Mouse (Mus musculus): ENCODE data around the gene Eno2. TPM values are rescaled to one million over a fixed set of nuclear protein-coding genes. Genes with fewer than 3 reads are reported as not detected.
A peak's percentile ranks its signal among the peaks of the same experiment; 100 is the strongest.

Eno2 gene
- total and polyA plus RNA-seq, 3 experiments, result 20.8 to 24.6 (median 23.6) TPM

- H3K9ac ChIP-seq (ENCODE audit: insufficient read depth, low read depth), result peak overlapping the region; percentile 95
- peaks cover 23% of the 10 kb centered on the region for H3K79me2 ChIP-seq (replicated peaks; ENCODE audit: control insufficient read depth, extremely low read depth, insufficient read depth, poor library complexity, severe bottlenecking)
- in situ Hi-C loops (cut with MboI; ENCODE audit: low pct_ligation_motif_present, low pct_unique_long_range_greater_than_20kb, low sequenced_read_pairs), result no loop called here
- H3K4me2 ChIP-seq (ENCODE audit: insufficient read depth, low read depth, poor library complexity, severe bottlenecking), result peak overlapping the region; percentile 68
- H3K36me3 ChIP-seq (replicated peaks in 1 of 2; ENCODE audit: control insufficient read depth in 1 of 2, insufficient read depth in 1 of 2, low read length in 1 of 2), result peaks cover 53 to 81% of the 10 kb centered on the region in 2 experiments
- dilution Hi-C loops (cut with MboI; ENCODE audit: extremely low pct_ligation_motif_present, extremely low pct_unique_long_range_greater_than_20kb, low sequenced_read_pairs), result no loop called here
- no peak for DNase-seq (ENCODE audit: extremely low read depth)
- H3K27ac ChIP-seq (ENCODE audit: insufficient read depth, low read depth), result no peak overlapping the region; the same call in 1 of the 2 replicates
- peak overlapping the region; percentile 73 to 97 (median 82) for H3K4me3 ChIP-seq (replicated peaks in 1 of 3; ENCODE audit: low read depth in 2 of 3, low read length in 2 of 3, poor library complexity in 1 of 3)
- TF ChIP-seq ZC3H11A (IDR thresholded peaks at IDR 0.05; ENCODE audit: low read depth, low read length) (no peak), HCFC1 (IDR thresholded peaks at IDR 0.05; ENCODE audit: low read depth, low read length) (no peak), USF1 (IDR thresholded peaks at IDR 0.05; ENCODE audit: low read depth, low read length) (no peak), POLR2A (IDR thresholded peaks at IDR 0.05; ENCODE audit: low read depth, low read length) (no peak), NRF1 (IDR thresholded peaks at IDR 0.05; ENCODE audit: low read depth, low read length) (no peak), RAD21 (IDR thresholded peaks at IDR 0.05; ENCODE audit: low read depth, low read length) (no peak), ELF1 (IDR thresholded peaks at IDR 0.05; ENCODE audit: low read depth, low read length) (no peak), JUN (IDR thresholded peaks at IDR 0.05; ENCODE audit: insufficient read depth, low read depth, low read length) (no peak), EP300 (IDR thresholded peaks at IDR 0.05; ENCODE audit: low read length) (no peak), RCOR1 (conservative IDR thresholded peaks at IDR 0.05; ENCODE audit: low read depth, low read length) (no peak), SIN3A (IDR thresholded peaks at IDR 0.05; ENCODE audit: low read length) (no peak; the same call in 1 of the 2 replicates), CHD2 (IDR thresholded peaks at IDR 0.05; ENCODE audit: low read length) (no peak), MYC (IDR thresholded peaks at IDR 0.05; ENCODE audit: low read depth, low read length) (no peak), IRF4 (IDR thresholded peaks at IDR 0.05; ENCODE audit: low read depth, low read length) (no peak), CTCF (conservative IDR thresholded peaks at IDR 0.05 in 1 of 2, IDR thresholded peaks at IDR 0.05 in 1 of 2; ENCODE audit: low read depth in 2 of 2, low read length in 2 of 2) (no peak)
- H3K27me3 ChIP-seq (replicated peaks), result no peaks in the 10 kb centered on the region
- H3K4me1 ChIP-seq (ENCODE audit: control insufficient read depth in 1 of 2, insufficient read depth in 2 of 2), result peaks cover 5 to 38% of the 10 kb centered on the region in 2 experiments
- no peaks in the 10 kb centered on the region for H3K9me3 ChIP-seq (replicated peaks; ENCODE audit: low read length)
Measured at GRCm38 (mm10) chr6:124812848-124813247, 43.4 kb upstream of the Eno2 start.

- Histone ChIP-seq H3K27me3 (replicated peaks) (no peaks in the 10 kb centered on the region), H3K27ac (ENCODE audit: insufficient read depth, low read depth) (no peak overlapping the region), H3K4me1 (ENCODE audit: control insufficient read depth in 1 of 2, insufficient read depth in 2 of 2) (peaks cover 5 to 38% of the 10 kb centered on the region in 2 experiments), H3K4me2 (ENCODE audit: insufficient read depth, low read depth, poor library complexity, severe bottlenecking) (peak overlapping the region; percentile 68), H3K4me3 (replicated peaks in 1 of 3; ENCODE audit: low read depth in 2 of 3, low read length in 2 of 3, poor library complexity in 1 of 3) (peak overlapping the region; percentile 73 to 97 (median 82)), H3K79me2 (replicated peaks; ENCODE audit: control insufficient read depth, extremely low read depth, insufficient read depth, poor library complexity, severe bottlenecking) (peaks cover 23% of the 10 kb centered on the region), H3K9ac (ENCODE audit: insufficient read depth, low read depth) (peak overlapping the region; percentile 95), H3K36me3 (replicated peaks in 1 of 2; ENCODE audit: control insufficient read depth in 1 of 2, insufficient read depth in 1 of 2, low read length in 1 of 2) (peaks cover 43 to 78% of the 10 kb centered on the region in 2 experiments), H3K9me3 (replicated peaks; ENCODE audit: low read length) (no peaks in the 10 kb centered on the region)
- TF ChIP-seq RAD21 (IDR thresholded peaks at IDR 0.05; ENCODE audit: low read depth, low read length) (no peak), MXI1 (IDR thresholded peaks at IDR 0.05; ENCODE audit: low read depth, low read length) (no peak), HCFC1 (IDR thresholded peaks at IDR 0.05; ENCODE audit: low read depth, low read length) (no peak), USF2 (conservative IDR thresholded peaks at IDR 0.05; ENCODE audit: low read depth, low read length) (no peak), CHD2 (IDR thresholded peaks at IDR 0.05; ENCODE audit: low read length) (no peak), MYC (IDR thresholded peaks at IDR 0.05; ENCODE audit: low read depth, low read length) (no peak), NELFE (IDR thresholded peaks at IDR 0.05; ENCODE audit: low read depth, low read length) (no peak)
- no peak for DNase-seq (ENCODE audit: extremely low read depth)
- dilution Hi-C loops (cut with MboI; ENCODE audit: extremely low pct_ligation_motif_present, extremely low pct_unique_long_range_greater_than_20kb, low sequenced_read_pairs) (no loop called here), in situ Hi-C loops (cut with MboI; ENCODE audit: low pct_ligation_motif_present, low pct_unique_long_range_greater_than_20kb, low sequenced_read_pairs) (no loop called here)
Measured at GRCm38 (mm10) chr6:124811701-124812560, 42.5 kb upstream of the Eno2 start.
